Mouse (Mus musculus) testis, adult 2 months (tissue): Measurements from ENCODE around the gene Tmem245.

Experiments
- CTCF ChIP-seq: fragments of 200-500 bp; IDR thresholded peaks from 2 replicates; pipeline ENCODE4 v1.5.1; 2012; ENCODE audit warnings: low read depth, mild to moderate bottlenecking, inconsistent platforms, low read length, moderate library complexity; ENCODE audit not compliant: control insufficient read depth, insufficient read depth, insufficient replicate concordance
- POLR2A ChIP-seq: fragments of 200-500 bp; IDR thresholded peaks from 2 replicates; pipeline ENCODE4 v1.6.1; 2012; ENCODE audit warnings: low read depth, mild to moderate bottlenecking, inconsistent platforms, low read length, moderate library complexity; ENCODE audit not compliant: control insufficient read depth

- TF ChIP-seq CTCF, result no peak
- no peak for TF ChIP-seq POLR2A
Measured at GRCm38 (mm10) chr4:56847400-56847799, 99.8 kb downstream of the Tmem245 start.
